Mouse (Mus musculus) CH12.LX (cell line): ENCODE measurements around the gene Sf1.

Experiments
- BHLHE40 ChIP-seq: IDR thresholded peaks from 2 replicates; pipeline ENCODE4 v1.6.1; 2011; ENCODE audit warnings: mild to moderate bottlenecking, low read depth, low read length, improper control_type of control experiment
- CTCF ChIP-seq, 2 experiments: IDR thresholded peaks in 1 of 2; conservative IDR thresholded peaks in 1 of 2; 2 replicates each; pipeline ENCODE4 v1.5.1; 2011 to 2012; ENCODE audit warnings: low read depth in 2 of 2, low read length in 2 of 2, improper control_type of control experiment in 1 of 2, inconsistent platforms in 1 of 2, mild to moderate bottlenecking in 1 of 2, moderate library complexity in 1 of 2
- JUND ChIP-seq: conservative IDR thresholded peaks from 2 replicates; pipeline ENCODE4 v1.6.1; 2011; ENCODE audit warnings: low read depth, low read length, improper control_type of control experiment
- MEF2A ChIP-seq: IDR thresholded peaks from 2 replicates; pipeline ENCODE4 v1.6.1; 2014; ENCODE audit warnings: low read depth, mild to moderate bottlenecking, inconsistent platforms, low read length, improper control_type of control experiment, borderline replicate concordance
- MXI1 ChIP-seq: IDR thresholded peaks from 2 replicates; pipeline ENCODE4 v1.6.1; 2011; ENCODE audit warnings: mild to moderate bottlenecking, low read depth, low read length, improper control_type of control experiment
- NELFE ChIP-seq: IDR thresholded peaks from 2 replicates; pipeline ENCODE4 v1.6.1; 2011; ENCODE audit warnings: low read depth, low read length, improper control_type of control experiment
- POLR2A ChIP-seq: IDR thresholded peaks from 2 replicates; pipeline ENCODE4 v1.6.1; 2011; ENCODE audit warnings: low read depth, mild to moderate bottlenecking, improper control_type of control experiment, low read length
- POLR2AphosphoS2 ChIP-seq: IDR thresholded peaks from 2 replicates; pipeline ENCODE4 v1.6.1; 2011; ENCODE audit warnings: low read depth, low read length, improper control_type of control experiment
- SMC3 ChIP-seq: IDR thresholded peaks from 2 replicates; pipeline ENCODE4 v1.6.1; 2011; ENCODE audit warnings: low read depth, low read length, improper control_type of control experiment
- TCF12 ChIP-seq: IDR thresholded peaks from 2 replicates; pipeline ENCODE4 v1.6.1; 2014; ENCODE audit warnings: low read depth, mild to moderate bottlenecking, inconsistent platforms, low read length, improper control_type of control experiment
- USF1 ChIP-seq: IDR thresholded peaks from 2 replicates; pipeline ENCODE4 v1.6.1; 2014; ENCODE audit warnings: low read depth, mild to moderate bottlenecking, inconsistent platforms, low read length, improper control_type of control experiment
- ZKSCAN1 ChIP-seq: IDR thresholded peaks from 2 replicates; pipeline ENCODE4 v1.6.1; 2012; ENCODE audit warnings: low read depth, inconsistent platforms, low read length, improper control_type of control experiment, borderline replicate concordance
- ZNF384 ChIP-seq: IDR thresholded peaks from 2 replicates; pipeline ENCODE4 v1.6.1; 2012; ENCODE audit warnings: low read depth, low read length, improper control_type of control experiment, inconsistent platforms

- no peak for TF ChIP-seq CTCF (conservative IDR thresholded peaks at IDR 0.05 in 1 of 2, IDR thresholded peaks at IDR 0.05 in 1 of 2; ENCODE audit: low read depth in 2 of 2, low read length in 2 of 2)
- no peak for TF ChIP-seq MXI1
- TF ChIP-seq ZNF384, result no peak
- TF ChIP-seq BHLHE40, result no peak
- no peak for TF ChIP-seq USF1
- TF ChIP-seq TCF12, result no peak
- TF ChIP-seq POLR2A, result no peak
- no peak for TF ChIP-seq ZKSCAN1
- no peak for TF ChIP-seq MEF2A
- no peak for TF ChIP-seq NELFE
- TF ChIP-seq JUND, result no peak
- TF ChIP-seq POLR2AphosphoS2, result no peak
- TF ChIP-seq SMC3, result no peak
Observed at GRCm38 (mm10) chr19:6338171-6338570, 25.3 kb upstream of the Sf1 start.
